Mouse (Mus musculus) bone marrow macrophage, adult 2 months (primary cell): ENCODE measurements around the gene Crip3.

ENCODE experiments used
- CTCF ChIP-seq: IDR thresholded peaks from 2 replicates; pipeline ENCODE4 v1.5.1; 2012; ENCODE audit warnings: low read depth, mild to moderate bottlenecking, low read length, moderate library complexity
- POLR2A ChIP-seq: IDR thresholded peaks from 2 replicates; pipeline ENCODE4 v1.6.1; 2012; ENCODE audit warnings: mild to moderate bottlenecking, low read depth, low read length, borderline replicate concordance

GRCm38 (mm10) chr17:46393012-46393411 lies 35.7 kb upstream of the Crip3 start:
- no peak for TF ChIP-seq POLR2A
- TF ChIP-seq CTCF: 0 out of 2 replicates have a peak, but pooled peaks have one; percentile 36
